Mouse (Mus musculus) E14TG2a.4 (cell line): ENCODE results near the gene Gm9508.

ENCODE experiments used
- H3K27me3 ChIP-seq: 2 replicates; pipeline ENCODE4 v1.6.1; 2014; ENCODE audit warnings: low read length, control low read depth; ENCODE audit not compliant: insufficient read depth
- H3K36me3 ChIP-seq: 2 replicates; pipeline ENCODE4 v1.6.1; 2014; ENCODE audit warnings: low read length, control low read depth; ENCODE audit not compliant: insufficient read depth
- H3K4me1 ChIP-seq: replicated peaks from 2 replicates; pipeline ENCODE4 v1.6.1; 2014; ENCODE audit warnings: low read depth, low read length, control low read depth
- H3K4me3 ChIP-seq: replicated peaks from 2 replicates; pipeline ENCODE4 v1.5.1; 2014; ENCODE audit warnings: mild to moderate bottlenecking, low read length
- H3K9me3 ChIP-seq: 2 replicates; pipeline ENCODE4 v1.6.1; 2014; ENCODE audit warnings: low read length, control low read depth
- CTCF ChIP-seq: conservative IDR thresholded peaks from 2 replicates; pipeline ENCODE4 v1.5.1; 2014; ENCODE audit warnings: low read length
- NANOG ChIP-seq: IDR thresholded peaks from 2 replicates; pipeline ENCODE4 v1.6.1; 2014; ENCODE audit warnings: borderline replicate concordance, low read length, mixed read lengths
- POU5F1 ChIP-seq: IDR thresholded peaks from 2 replicates; pipeline ENCODE4 v1.6.1; 2014; ENCODE audit warnings: low read length, borderline replicate concordance

Gene Gm9508

DNA sequence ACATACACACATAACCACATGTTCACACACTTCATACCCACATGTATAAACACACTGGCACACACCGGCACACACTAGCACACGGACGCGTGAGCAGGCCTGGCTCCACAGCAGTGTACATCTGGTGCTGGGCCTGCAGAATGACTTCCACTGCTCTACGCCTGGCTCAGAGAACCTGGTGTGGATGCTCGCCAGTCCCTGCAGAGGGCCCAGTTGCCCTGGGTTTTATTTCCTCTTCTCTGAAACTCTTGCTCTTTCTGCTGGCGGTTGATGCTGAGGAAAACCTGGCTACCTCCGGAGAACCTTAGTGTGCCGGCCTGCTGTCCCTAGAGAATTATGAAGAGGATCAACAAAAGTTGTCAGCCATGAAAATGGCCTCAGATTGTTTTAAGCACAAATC lies 45.0 kb downstream of the Gm9508 start:
- peaks cover 46% of the 10 kb centered on the region for H3K4me1 ChIP-seq
- TF ChIP-seq NANOG: no peak
- no peak for TF ChIP-seq POU5F1
- TF ChIP-seq CTCF: no peak

DNA sequence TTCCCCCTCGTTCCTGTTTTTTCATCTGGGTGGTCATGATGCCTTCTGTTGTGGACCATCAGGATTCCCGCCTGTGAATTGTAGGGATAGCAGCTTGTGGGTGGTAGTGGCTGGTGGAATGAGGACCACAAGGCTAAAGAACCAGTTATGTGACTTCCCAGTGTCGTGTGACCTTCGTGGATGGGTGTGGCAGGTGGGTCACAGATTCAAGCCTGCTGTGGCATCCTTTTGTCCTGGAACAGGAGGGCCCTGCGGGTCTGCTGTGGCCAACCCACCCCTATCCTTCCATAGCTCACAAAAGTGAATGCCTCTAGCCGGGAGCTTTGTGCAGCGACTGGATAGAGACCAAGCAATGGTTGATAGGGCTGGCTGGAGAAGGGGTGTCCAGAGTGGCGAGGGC lies 49.1 kb downstream of the Gm9508 start:
- H3K4me3 ChIP-seq: no peak overlapping the region
- H3K4me1 ChIP-seq: peaks cover 56% of the 10 kb centered on the region
- H3K27me3 ChIP-seq: peaks cover 17% of the 10 kb centered on the region
- peaks cover 42% of the 10 kb centered on the region for H3K36me3 ChIP-seq
- TF ChIP-seq NANOG: no peak
- no peak for TF ChIP-seq CTCF
- no peak for TF ChIP-seq POU5F1
- H3K9me3 ChIP-seq: no peaks in the 10 kb centered on the region

More for the DNA sequence above, 45.0 kb downstream of the Gm9508 start:
- Histone ChIP-seq H3K36me3 (peaks cover under 1% of the 10 kb centered on the region; the same call in 1 of the 2 replicates), H3K4me3 (no peak overlapping the region), H3K27me3 (peaks cover 22% of the 10 kb centered on the region), H3K9me3 (no peaks in the 10 kb centered on the region)

DNA sequence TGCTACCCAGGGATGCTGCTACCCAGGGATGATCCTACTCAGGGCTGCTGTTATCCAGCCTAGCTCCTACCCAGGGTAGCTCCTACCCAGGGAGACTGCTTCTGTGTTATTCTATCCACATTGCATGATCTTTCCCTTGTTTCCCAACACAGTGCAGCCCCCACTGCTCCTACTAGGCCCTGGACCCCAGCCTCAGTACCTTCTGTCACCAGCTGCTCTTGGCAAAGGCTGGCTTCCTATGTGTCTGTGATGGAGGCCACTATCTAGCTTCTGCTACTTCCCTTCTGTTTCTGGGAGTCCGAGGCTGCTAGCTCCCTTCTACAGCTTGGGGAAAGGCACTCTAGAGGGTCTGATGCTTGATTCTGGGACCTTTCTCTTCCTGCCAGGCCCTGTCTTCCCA lies 49.6 kb downstream of the Gm9508 start:
- peaks cover 56% of the 10 kb centered on the region for H3K4me1 ChIP-seq
- TF ChIP-seq POU5F1 (no peak), NANOG (no peak), CTCF (no peak)

More for the DNA sequence above, 49.6 kb downstream of the Gm9508 start:
- no peak overlapping the region for H3K4me3 ChIP-seq
- H3K9me3 ChIP-seq: no peaks in the 10 kb centered on the region
- peaks cover 17% of the 10 kb centered on the region for H3K27me3 ChIP-seq
- H3K36me3 ChIP-seq: peaks cover 46% of the 10 kb centered on the region
